Mouse (Mus musculus): Measurements from ENCODE around the gene Noct. TPM values are rescaled to one million over a fixed set of nuclear protein-coding genes. Genes with fewer than 3 reads are reported as not detected.
"Not testable (repeated sequence)": the region's sequence is repeated elsewhere in the genome, so short reads cannot be mapped to it uniquely, and the experiment has no call there.

The Noct gene
- polyA plus RNA-seq, 1 experiment from 2014 or later: 13.7 TPM

DNA sequence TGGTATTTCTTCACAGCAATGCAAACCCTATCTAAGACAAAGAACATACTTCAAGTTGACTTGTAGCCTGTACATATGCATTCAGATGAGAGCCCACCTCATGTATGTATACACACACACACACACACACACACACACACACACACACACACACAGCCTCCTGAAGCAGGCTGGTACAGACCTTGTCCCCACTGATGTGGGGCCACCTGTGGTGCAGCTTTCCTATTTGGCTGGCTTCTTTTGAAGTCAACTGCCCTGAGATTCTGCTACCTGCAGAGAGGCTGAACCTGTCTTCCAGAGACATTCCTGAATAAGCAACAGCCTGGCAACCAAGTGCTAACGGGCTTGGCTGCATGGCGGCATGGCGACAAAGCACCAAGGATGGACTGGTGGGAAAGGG, 13.8 kb upstream of the Noct start:
- no peak overlapping the region for H3K27ac ChIP-seq
- peaks cover 8% of the 10 kb centered on the region for H3K4me1 ChIP-seq
- 90% methylated on average over 3 of the region's 3 CpGs for WGBS
- no peak for DNase-seq (ENCODE audit: low spot score)
- H3K36me3 ChIP-seq: no peaks in the 10 kb centered on the region
- no peaks in the 10 kb centered on the region for H3K27me3 ChIP-seq (ENCODE audit: insufficient read depth, poor library complexity, severe bottlenecking)
- no peak overlapping the region for H3K4me3 ChIP-seq
- no peaks in the 10 kb centered on the region for H3K9me3 ChIP-seq

DNA sequence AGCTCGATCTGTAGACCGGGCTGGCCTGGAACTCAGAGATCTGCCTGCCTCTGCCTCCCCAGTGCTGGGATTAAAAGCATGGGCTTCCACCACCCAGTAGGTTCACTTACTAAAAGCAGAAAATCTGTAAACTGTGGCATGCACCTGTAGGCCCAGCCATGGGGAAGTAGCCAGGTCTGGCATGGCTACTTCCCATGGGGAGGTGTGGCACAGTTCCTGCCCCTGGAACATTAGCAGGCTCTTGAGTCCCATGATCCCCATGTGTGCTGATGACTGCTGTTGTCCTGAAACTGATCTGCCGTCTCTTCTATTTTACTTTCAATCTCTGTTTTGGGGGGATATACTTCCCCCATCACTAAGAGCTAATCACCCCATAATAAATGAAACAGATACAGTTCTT, 11.1 kb upstream of the Noct start:
- Histone ChIP-seq H3K27ac (no peak overlapping the region), H3K4me1 (peaks cover under 1% of the 10 kb centered on the region), H3K36me3 (no peaks in the 10 kb centered on the region), H3K9me3 (no peaks in the 10 kb centered on the region), H3K4me3 (no peak overlapping the region), H3K27me3 (ENCODE audit: insufficient read depth, poor library complexity, severe bottlenecking) (no peaks in the 10 kb centered on the region)
- DNase-seq (ENCODE audit: low spot score): no peak
- WGBS: 87% methylated on average over 3 of the region's 3 CpGs

DNA sequence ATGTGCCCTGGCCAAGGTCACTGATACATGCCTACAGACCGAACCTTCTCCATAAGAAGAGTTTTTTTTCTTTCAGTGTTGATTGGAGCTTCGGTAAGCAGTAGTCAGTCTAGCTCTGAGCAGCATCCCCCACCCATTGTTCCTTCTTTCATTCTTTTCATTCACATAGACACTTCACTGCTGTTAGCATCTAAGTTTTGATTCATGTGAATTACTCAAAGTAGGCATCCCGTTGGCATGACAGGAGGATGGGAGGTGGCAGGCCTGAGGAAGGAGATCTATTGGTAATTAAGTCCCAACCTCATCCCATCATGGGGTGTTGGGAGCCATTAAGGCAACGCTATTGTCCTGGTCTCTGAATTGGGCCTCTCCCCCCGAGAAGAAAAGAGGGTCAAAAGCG, 8.6 kb upstream of the Noct start:
- WGBS: 81% methylated on average over 6 of the region's 6 CpGs
- Histone ChIP-seq H3K4me1 (peaks cover 9% of the 10 kb centered on the region; the same call in 1 of the 2 replicates), H3K4me3 (no peak overlapping the region), H3K27ac (no peak overlapping the region), H3K9me3 (no peaks in the 10 kb centered on the region), H3K27me3 (ENCODE audit: insufficient read depth, poor library complexity, severe bottlenecking) (no peaks in the 10 kb centered on the region), H3K36me3 (no peaks in the 10 kb centered on the region)
- no peak for DNase-seq (ENCODE audit: low spot score)

DNA sequence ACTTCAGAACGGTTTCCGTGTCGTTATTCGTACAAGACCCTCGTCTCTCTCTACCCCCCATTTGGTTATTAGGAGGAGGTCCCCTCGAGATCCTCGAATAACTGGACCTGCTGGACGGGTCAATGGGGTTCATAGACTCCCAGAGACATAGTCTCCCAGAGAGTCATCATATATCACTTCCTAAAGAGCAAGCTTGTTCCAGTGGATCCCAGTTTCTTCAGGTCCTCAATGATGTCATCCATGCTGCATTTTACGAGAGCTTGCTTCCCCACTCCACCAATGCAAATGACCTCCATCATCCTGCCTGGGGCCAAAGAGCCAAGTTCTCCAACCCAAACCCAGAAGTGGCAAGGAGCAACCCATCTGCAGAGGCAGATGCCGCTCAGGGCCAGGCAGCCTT, 7.9 kb upstream of the Noct start:
- H3K27me3 ChIP-seq (ENCODE audit: insufficient read depth, poor library complexity, severe bottlenecking); H3K4me3 ChIP-seq; H3K27ac ChIP-seq; H3K36me3 ChIP-seq; H3K9me3 ChIP-seq; DNase-seq (ENCODE audit: low spot score): not testable (repeated sequence)
- H3K4me1 ChIP-seq: peaks cover 16% of the 10 kb centered on the region
- 84% methylated on average over 8 of the region's 10 CpGs for WGBS

DNA sequence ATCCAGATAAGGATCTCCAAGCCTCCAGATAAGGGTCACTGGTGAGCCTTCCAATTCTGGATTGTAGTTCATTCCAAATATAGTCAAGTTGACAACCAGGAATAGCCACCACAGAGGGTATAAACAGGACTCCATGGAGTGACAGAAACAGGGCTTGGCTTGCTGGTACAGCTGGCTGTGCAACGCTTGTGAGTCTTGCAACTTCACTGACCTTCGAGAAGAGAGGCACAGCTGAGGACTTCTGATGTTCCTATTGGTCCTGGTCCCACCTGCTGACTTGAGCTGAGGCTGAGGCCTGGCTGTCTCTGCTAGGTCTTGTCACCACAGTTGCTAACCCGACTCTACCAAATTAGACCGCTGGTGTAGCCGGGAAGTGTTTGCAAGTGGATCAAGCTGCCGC, 5.9 kb upstream of the Noct start:
- DNase-seq (ENCODE audit: low spot score); H3K27me3 ChIP-seq (ENCODE audit: insufficient read depth, poor library complexity, severe bottlenecking); H3K4me3 ChIP-seq; H3K9me3 ChIP-seq; H3K27ac ChIP-seq; H3K36me3 ChIP-seq: not testable (repeated sequence)
- WGBS: 85% methylated on average over 6 of the region's 6 CpGs
- H3K4me1 ChIP-seq: peaks cover 35% of the 10 kb centered on the region

DNA sequence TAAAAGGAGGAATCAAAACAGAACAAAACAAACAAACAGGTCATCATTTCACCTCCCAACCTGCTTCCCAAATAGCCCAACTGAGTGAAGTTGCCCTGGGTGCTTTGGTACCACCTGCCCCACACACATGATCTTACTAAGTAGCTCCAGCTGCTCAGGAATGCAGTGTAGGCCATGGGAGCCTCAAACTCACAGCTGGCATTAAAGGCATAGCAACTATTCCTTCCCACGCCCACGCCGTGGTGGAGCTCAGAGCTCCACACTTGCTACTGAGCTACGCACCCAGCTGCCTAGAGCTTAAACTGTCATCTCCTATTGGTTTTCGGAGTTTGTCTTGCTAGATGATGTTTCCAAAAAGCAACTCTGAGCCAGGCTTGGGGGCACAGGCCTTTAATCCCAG, 5.0 kb upstream of the Noct start:
- Histone ChIP-seq H3K4me1 (peaks cover 43% of the 10 kb centered on the region), H3K36me3 (no peaks in the 10 kb centered on the region), H3K9me3 (no peaks in the 10 kb centered on the region), H3K27me3 (ENCODE audit: insufficient read depth, poor library complexity, severe bottlenecking) (no peaks in the 10 kb centered on the region), H3K27ac (no peak overlapping the region), H3K4me3 (no peak overlapping the region)
- DNase-seq (ENCODE audit: low spot score): no peak
- 92% methylated on average over 5 of the region's 5 CpGs for WGBS

DNA sequence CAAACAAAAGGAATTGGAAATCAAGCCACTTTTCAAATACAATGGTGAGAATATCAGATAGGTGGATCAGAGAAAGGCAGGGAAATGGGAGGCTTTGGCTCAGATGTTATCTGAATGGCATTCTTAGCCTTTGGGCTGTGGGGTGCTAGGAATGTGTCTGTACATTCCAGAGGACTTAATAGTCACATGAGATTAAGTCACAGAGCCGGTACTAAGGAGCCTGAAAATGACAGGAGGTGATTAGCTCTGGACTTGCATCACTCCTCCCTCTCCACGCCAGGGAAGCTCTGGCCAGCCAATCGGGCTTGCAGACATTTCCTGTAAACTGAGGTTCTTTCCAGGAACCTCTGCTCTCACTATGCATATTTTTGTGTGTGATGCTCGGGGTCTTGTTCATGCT, 3.4 kb upstream of the Noct start:
- no peaks in the 10 kb centered on the region for H3K27me3 ChIP-seq (ENCODE audit: insufficient read depth, poor library complexity, severe bottlenecking)
- H3K4me3 ChIP-seq: no peak overlapping the region
- 24% methylated on average over 4 of the region's 4 CpGs for WGBS
- no peak overlapping the region for H3K27ac ChIP-seq
- peaks cover 50% of the 10 kb centered on the region for H3K4me1 ChIP-seq
- no peaks in the 10 kb centered on the region for H3K9me3 ChIP-seq
- no peaks in the 10 kb centered on the region for H3K36me3 ChIP-seq
- no peak for DNase-seq (ENCODE audit: low spot score)

DNA sequence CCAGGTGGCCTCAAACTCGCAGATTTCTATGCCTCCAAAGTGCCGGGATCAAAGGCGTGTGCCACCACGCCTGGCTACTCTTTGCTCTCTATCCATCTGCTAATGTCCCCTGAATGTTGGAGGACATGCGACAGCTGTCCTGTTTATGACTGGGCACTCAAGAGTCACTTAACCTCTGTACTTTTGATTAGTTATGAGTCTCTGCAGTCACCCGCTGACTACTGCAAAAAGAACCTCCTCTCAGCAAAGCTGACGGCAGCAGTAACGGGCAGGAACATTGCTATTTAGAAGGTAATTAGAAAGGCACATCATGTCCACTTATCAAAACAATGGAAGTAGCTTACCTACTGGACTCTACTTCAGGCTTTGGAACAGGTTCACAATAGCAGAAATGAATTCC, 2.4 kb upstream of the Noct start:
- no peak overlapping the region for H3K4me3 ChIP-seq
- no peaks in the 10 kb centered on the region for H3K9me3 ChIP-seq
- H3K27me3 ChIP-seq (ENCODE audit: insufficient read depth, poor library complexity, severe bottlenecking): no peaks in the 10 kb centered on the region
- H3K4me1 ChIP-seq: peaks cover 60% of the 10 kb centered on the region
- 52% methylated on average over 8 of the region's 8 CpGs for WGBS
- peak overlapping the region; percentile 49 for H3K27ac ChIP-seq
- DNase-seq (ENCODE audit: low spot score): no peak
- no peaks in the 10 kb centered on the region for H3K36me3 ChIP-seq

DNA sequence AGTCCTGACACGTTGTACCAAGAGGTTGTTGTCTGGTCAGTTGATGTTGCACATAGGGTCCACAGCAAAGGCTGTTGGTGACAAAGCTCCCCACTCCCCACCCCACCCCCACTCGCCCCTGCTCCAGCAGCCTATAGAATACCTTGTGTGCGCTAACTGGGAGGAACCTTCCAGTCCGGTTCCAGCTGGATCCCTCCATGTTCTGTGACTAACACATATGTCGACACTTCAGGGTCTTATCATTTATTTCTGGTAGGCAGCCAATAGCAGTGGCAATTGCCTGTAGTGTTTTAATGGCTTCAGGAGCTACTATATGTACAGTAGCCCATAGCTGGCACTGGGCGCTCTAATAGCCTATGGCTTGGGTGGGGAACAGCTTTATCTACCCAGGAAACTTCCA, 1.9 kb upstream of the Noct start:
- 63% methylated on average over 6 of the region's 6 CpGs for WGBS
- no peaks in the 10 kb centered on the region for H3K36me3 ChIP-seq
- peaks cover 61% of the 10 kb centered on the region for H3K4me1 ChIP-seq
- peak overlapping the region; percentile 49; the same call in 1 of the 2 replicates for H3K27ac ChIP-seq
- DNase-seq (ENCODE audit: low spot score): no peak
- no peaks in the 10 kb centered on the region for H3K9me3 ChIP-seq
- no peak overlapping the region for H3K4me3 ChIP-seq
- H3K27me3 ChIP-seq (ENCODE audit: insufficient read depth, poor library complexity, severe bottlenecking): no peaks in the 10 kb centered on the region

DNA sequence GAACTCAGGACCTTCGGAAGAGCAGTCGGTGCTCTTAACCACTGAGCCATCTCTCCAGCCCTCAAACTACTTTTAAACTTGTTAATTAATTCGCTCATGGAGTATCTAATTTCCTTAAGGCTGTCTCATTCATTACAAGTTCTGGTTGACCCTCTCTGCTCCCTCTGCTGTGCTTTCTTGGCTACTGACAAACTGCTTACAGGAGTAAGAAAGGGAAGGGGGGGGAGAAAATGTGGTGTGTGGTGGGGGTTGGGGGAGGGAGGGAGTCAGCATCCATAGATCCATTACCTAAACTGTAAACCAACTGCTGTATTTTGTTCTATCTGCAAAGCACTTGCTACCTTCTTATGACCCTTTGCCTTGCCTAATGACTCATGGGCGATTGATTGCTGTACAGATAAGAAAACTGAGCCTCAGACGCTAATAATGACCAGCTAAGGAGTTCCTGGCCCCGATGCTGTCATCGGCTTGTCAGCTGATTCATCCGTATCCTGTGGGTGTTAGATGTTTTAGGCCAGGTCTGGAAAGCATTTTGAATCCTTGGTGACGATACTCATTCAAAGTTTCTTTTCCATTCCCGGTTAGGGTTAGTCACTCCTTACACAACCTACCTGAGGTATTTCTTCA, 1.3 kb upstream of the Noct start:
- H3K27me3 ChIP-seq (ENCODE audit: insufficient read depth, poor library complexity, severe bottlenecking): no peaks in the 10 kb centered on the region

DNA sequence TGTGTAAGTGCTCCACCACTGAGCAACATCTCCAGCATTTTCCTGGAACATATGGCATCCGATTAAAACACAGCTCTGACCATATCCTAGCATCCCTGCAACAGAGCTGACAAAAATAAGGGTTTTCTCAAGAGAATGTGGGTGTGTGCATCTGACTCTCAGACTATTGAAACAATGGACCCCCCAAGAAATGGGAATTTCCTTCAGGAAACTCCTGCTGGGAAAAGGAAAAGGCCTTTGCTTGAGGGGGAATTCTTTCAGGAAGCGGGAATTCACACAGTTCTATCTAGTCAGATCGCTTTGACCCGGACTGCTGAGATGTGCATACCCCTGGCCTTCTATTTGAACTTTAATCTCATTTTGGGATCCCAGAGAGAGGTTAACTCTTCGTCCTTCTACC, 691 bp upstream of the Noct start:
- Histone ChIP-seq H3K4me1 (peaks cover 65% of the 10 kb centered on the region), H3K27me3 (ENCODE audit: insufficient read depth, poor library complexity, severe bottlenecking) (no peaks in the 10 kb centered on the region), H3K9me3 (no peaks in the 10 kb centered on the region), H3K27ac (peak overlapping the region; percentile 99; the same call in 1 of the 2 replicates), H3K36me3 (no peaks in the 10 kb centered on the region), H3K4me3 (peak overlapping the region; percentile 98)
- no peak for DNase-seq (ENCODE audit: low spot score)
- WGBS: 15% methylated on average over 5 of the region's 5 CpGs

More for the DNA sequence above, 1.3 kb upstream of the Noct start:
- H3K4me3 ChIP-seq: no peak overlapping the region
- H3K36me3 ChIP-seq: no peaks in the 10 kb centered on the region
- WGBS: 35% methylated on average over 10 of the region's 10 CpGs
- 0 out of 2 replicates have a peak overlapping the region, but pooled peaks have one; percentile 99 for H3K27ac ChIP-seq
- H3K9me3 ChIP-seq: no peaks in the 10 kb centered on the region
- H3K4me1 ChIP-seq: peaks cover 64% of the 10 kb centered on the region
- DNase-seq (ENCODE audit: low spot score): no peak

DNA sequence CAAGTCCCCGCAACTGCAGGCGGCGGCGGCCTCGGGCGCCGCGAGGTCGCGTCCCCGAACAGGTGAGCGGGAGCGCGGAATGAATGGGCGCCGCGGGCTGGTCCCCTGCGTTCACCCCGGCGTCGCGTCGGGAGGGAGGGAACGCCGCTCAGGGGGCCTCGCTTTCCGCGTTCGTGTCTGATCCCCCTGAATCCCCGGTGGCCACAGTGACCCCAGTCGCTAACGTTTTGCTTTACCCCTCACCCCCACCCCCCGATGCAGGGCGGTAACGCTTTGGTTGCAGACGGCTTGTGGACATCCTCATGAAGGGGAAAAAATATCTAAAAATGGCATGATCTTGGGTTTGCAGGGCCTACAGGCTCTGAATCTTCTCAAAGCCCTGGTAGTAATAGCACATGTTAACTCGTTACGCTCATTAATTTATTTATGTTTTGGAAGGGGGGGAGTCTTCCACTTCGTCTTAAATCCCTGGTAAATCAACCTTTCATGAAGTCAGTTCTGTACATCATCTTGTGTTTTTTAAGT, 1.0 kb downstream of the Noct start:
- H3K36me3 ChIP-seq: no peaks in the 10 kb centered on the region
- DNase-seq (ENCODE audit: low spot score): no peak
- peaks cover 68% of the 10 kb centered on the region for H3K4me1 ChIP-seq
- H3K27ac ChIP-seq: peak overlapping the region; percentile 99
- no peaks in the 10 kb centered on the region for H3K27me3 ChIP-seq (ENCODE audit: insufficient read depth, poor library complexity, severe bottlenecking)
- WGBS: under 1% methylated on average over 39 of the region's 39 CpGs
- no peaks in the 10 kb centered on the region for H3K9me3 ChIP-seq
- H3K4me3 ChIP-seq: peak overlapping the region; percentile 98

DNA sequence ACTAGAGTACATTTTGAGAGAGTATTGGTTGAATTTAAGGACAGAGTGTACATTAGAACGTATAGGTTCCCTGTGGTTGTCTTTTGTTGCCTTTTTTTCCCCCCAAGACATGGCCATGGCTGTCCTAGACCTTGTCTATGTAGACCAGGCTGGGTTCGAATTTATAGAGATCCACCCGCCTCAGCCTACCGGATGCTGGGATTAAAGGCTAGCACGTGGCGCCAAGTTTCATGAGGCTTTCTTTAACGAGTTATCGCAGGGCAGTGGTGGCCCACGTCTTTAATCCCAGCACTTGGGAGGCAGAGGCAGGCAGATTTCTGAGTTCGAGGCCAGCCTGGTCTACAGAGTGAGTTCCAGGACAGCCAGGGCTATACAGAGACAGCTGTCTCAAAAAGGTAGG, 1.7 kb downstream of the Noct start:
- no peaks in the 10 kb centered on the region for H3K27me3 ChIP-seq (ENCODE audit: insufficient read depth, poor library complexity, severe bottlenecking)
- no peaks in the 10 kb centered on the region for H3K36me3 ChIP-seq
- peak overlapping the region; percentile 98 for H3K4me3 ChIP-seq
- no peak for DNase-seq (ENCODE audit: low spot score)
- no peaks in the 10 kb centered on the region for H3K9me3 ChIP-seq
- peak overlapping the region; percentile 30; the same call in 1 of the 2 replicates for H3K27ac ChIP-seq
- H3K4me1 ChIP-seq: peaks cover 67% of the 10 kb centered on the region
- 90% methylated on average over 10 of the region's 10 CpGs for WGBS

DNA sequence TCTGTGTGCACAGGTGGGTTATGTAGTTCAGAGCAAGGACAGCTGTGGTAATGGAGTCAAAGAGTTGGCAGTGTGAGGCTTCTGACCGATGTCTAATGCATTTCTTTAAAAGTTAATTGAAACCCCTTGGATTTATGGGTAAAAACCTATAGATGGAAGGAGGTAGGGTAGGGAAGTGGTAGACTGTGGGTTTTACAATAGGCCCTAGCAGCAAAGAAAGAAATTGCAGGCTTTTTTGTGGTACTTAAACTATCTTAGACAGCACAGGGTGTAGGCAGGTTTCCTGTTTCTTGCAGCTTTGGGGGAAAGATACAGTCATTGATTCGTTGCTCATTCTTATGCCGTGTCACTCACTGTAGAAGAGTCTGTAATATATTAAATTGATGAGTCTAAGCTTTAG, 2.4 kb downstream of the Noct start:
- Histone ChIP-seq H3K4me1 (peaks cover 67% of the 10 kb centered on the region), H3K9me3 (no peaks in the 10 kb centered on the region), H3K36me3 (no peaks in the 10 kb centered on the region), H3K27me3 (ENCODE audit: insufficient read depth, poor library complexity, severe bottlenecking) (no peaks in the 10 kb centered on the region), H3K27ac (no peak overlapping the region), H3K4me3 (peak overlapping the region; percentile 98)
- 67% methylated on average over 3 of the region's 3 CpGs for WGBS
- DNase-seq (ENCODE audit: low spot score): no peak
